Comparison of ENCODE assay signal across 18 mouse cellular contexts in the genomic region with DNA sequence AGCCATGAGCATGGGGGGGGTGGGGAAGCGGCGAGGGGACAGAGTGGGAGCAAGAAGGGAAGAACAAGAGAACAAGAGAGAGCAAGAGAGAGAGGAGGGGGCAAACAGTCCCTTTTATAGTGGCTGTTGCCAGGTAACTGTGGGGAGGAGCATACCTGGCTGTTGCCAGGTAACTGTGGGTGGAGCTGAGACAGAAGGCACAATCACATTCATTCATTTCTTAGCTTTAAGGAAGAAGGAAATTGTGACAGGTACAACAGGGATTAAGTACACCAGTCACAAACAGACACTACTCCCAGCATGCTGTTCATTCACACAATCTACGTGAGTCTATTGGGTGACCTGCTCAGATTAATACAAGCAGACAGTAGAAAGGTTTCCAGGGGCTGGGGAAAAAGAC.
DNase-seq lines count a peak whose midpoint lies in the region; ATAC-seq and TF ChIP-seq lines count a peak whose summit lies in the region.
"Had no signal": no experiment of that assay in that cellular context is flagged by ENCODE, and none has a peak within 500 bp of the region (broad histone marks: within the 10 kb centered on the region; RNA-seq: fewer than 3 reads in every experiment).

No protein-coding gene starts in this region.

- H3K27ac ChIP-seq in hindbrain, embryonic 10.5 days, result peak overlapping the region; percentile 94
- H3K27ac ChIP-seq in hindbrain, embryonic 13.5 days, result no peak overlapping the region
- 0 out of 2 replicates have a peak overlapping the region, but pooled peaks have one; percentile 93 for H3K27ac ChIP-seq in hindbrain, embryonic 12.5 days
- no peak overlapping the region for H3K27ac ChIP-seq in midbrain, embryonic 14.5 days (replicated peaks; ENCODE audit: low read depth, low read length)
- H3K27ac ChIP-seq: limb, embryonic 13.5 days; liver, embryonic 14.5 days had no signal

- no peak overlapping the region for H3K4me3 ChIP-seq in hindbrain, embryonic 10.5 days
- H3K4me3 ChIP-seq in hindbrain, embryonic 13.5 days, result no peak overlapping the region
- no peak overlapping the region for H3K4me3 ChIP-seq in hindbrain, embryonic 12.5 days
- H3K4me3 ChIP-seq in midbrain, embryonic 14.5 days (replicated peaks; ENCODE audit: low read depth, low read length), result no peak overlapping the region
- H3K4me3 ChIP-seq: embryonic facial prominence, embryonic 13.5 days; heart, embryonic 15.5 days; limb, embryonic 13.5 days; neural tube, embryonic 12.5 days had no signal

- intact Hi-C loops in heart, postnatal 25 days (cut with DNase I), result no loop called here

- no peaks in the 10 kb centered on the region for H3K27me3 ChIP-seq in hindbrain, embryonic 10.5 days (ENCODE audit: insufficient read depth, poor library complexity, severe bottlenecking)
- no peaks in the 10 kb centered on the region for H3K27me3 ChIP-seq in hindbrain, embryonic 13.5 days
- no peaks in the 10 kb centered on the region for H3K27me3 ChIP-seq in hindbrain, embryonic 12.5 days
- H3K27me3 ChIP-seq in midbrain, embryonic 14.5 days (ENCODE audit: control insufficient read depth, insufficient read depth, low read length), result no peaks in the 10 kb centered on the region
- H3K27me3 ChIP-seq: embryonic facial prominence, embryonic 13.5 days; heart, embryonic 15.5 days; limb, embryonic 13.5 days; neural tube, embryonic 12.5 days had no signal

- peak; percentile 23 for DNase-seq in hindbrain, embryonic 10.5 days (ENCODE audit: low spot score)
- peak; percentile 47 for DNase-seq in brain, embryonic 14.5 days (ENCODE audit: low read depth)
- DNase-seq in midbrain, embryonic 14.5 days, result peak; percentile 25
- no peak for DNase-seq in cerebellum, postnatal 10 days
- DNase-seq in heart, postnatal 25 days (ENCODE audit: low spot score), result no peak
- no peak for DNase-seq in thymus, postnatal 4 days
- DNase-seq: adrenal gland, postnatal 10 days; B cell, adult 2 months; heart, adult 11 months; kidney, adult 9 months; layer of hippocampus, adult 9-11 months had no signal

- H3K9me3 ChIP-seq in hindbrain, embryonic 10.5 days, result no peaks in the 10 kb centered on the region
- no peaks in the 10 kb centered on the region for H3K9me3 ChIP-seq in hindbrain, embryonic 13.5 days
- no peaks in the 10 kb centered on the region for H3K9me3 ChIP-seq in hindbrain, embryonic 12.5 days (replicated peaks)
- no peaks in the 10 kb centered on the region for H3K9me3 ChIP-seq in midbrain, embryonic 14.5 days (ENCODE audit: control insufficient read depth, low read length)
- H3K9me3 ChIP-seq: embryonic facial prominence, embryonic 13.5 days; heart, embryonic 15.5 days; limb, embryonic 13.5 days; neural tube, embryonic 12.5 days had no signal

- TF ChIP-seq POLR2A in brain, embryonic 14.5 days (IDR thresholded peaks at IDR 0.05; ENCODE audit: borderline replicate concordance, extremely low read depth, insufficient read depth, insufficient read length, poor library complexity, severe bottlenecking), result no peak

- TF ChIP-seq CTCF in brain, embryonic 14.5 days (IDR thresholded peaks at IDR 0.05; ENCODE audit: borderline replicate concordance, extremely low read depth, insufficient read depth, insufficient read length), result no peak

- peaks cover 67% of the 10 kb centered on the region for H3K4me1 ChIP-seq in hindbrain, embryonic 10.5 days (replicated peaks)
- H3K4me1 ChIP-seq in hindbrain, embryonic 13.5 days (replicated peaks), result peaks cover 45% of the 10 kb centered on the region
- H3K4me1 ChIP-seq in hindbrain, embryonic 12.5 days, result peaks cover 44% of the 10 kb centered on the region
- H3K4me1 ChIP-seq in midbrain, embryonic 14.5 days (ENCODE audit: control insufficient read depth, insufficient read depth, low read length), result peaks cover 25% of the 10 kb centered on the region

- no peak overlapping the region for H3K4me2 ChIP-seq in hindbrain, embryonic 13.5 days
- no peak overlapping the region for H3K4me2 ChIP-seq in hindbrain, embryonic 12.5 days (replicated peaks)
- no peak overlapping the region for H3K4me2 ChIP-seq in midbrain, embryonic 14.5 days (ENCODE audit: low read length)
- H3K4me2 ChIP-seq: limb, embryonic 13.5 days had no signal

- no peaks in the 10 kb centered on the region for H3K36me3 ChIP-seq in hindbrain, embryonic 10.5 days
- no peaks in the 10 kb centered on the region for H3K36me3 ChIP-seq in hindbrain, embryonic 13.5 days
- no peaks in the 10 kb centered on the region for H3K36me3 ChIP-seq in hindbrain, embryonic 12.5 days
- H3K36me3 ChIP-seq in midbrain, embryonic 14.5 days (ENCODE audit: control insufficient read depth, insufficient read depth, low read length), result no peaks in the 10 kb centered on the region
- H3K36me3 ChIP-seq: embryonic facial prominence, embryonic 13.5 days; heart, embryonic 15.5 days; limb, embryonic 13.5 days; neural tube, embryonic 12.5 days had no signal

- 44% methylated on average over 3 of the region's 3 CpGs for WGBS in hindbrain, embryonic 10.5 days
- WGBS in hindbrain, embryonic 13.5 days, result 29% methylated on average over 3 of the region's 3 CpGs
- WGBS in hindbrain, embryonic 12.5 days, result 37% methylated on average over 3 of the region's 3 CpGs
- WGBS in midbrain, embryonic 14.5 days, result 11% methylated on average over 3 of the region's 3 CpGs

- no peak for ATAC-seq in hindbrain, embryonic 13.5 days (ENCODE audit: low FRiP score)
- no peak for ATAC-seq in hindbrain, embryonic 12.5 days (ENCODE audit: low FRiP score)
- no peak for ATAC-seq in midbrain, embryonic 14.5 days (ENCODE audit: low FRiP score, low TSS enrichment)

- no peak overlapping the region for H3K9ac ChIP-seq in hindbrain, embryonic 13.5 days
- H3K9ac ChIP-seq in hindbrain, embryonic 12.5 days, result no peak overlapping the region
- H3K9ac ChIP-seq in midbrain, embryonic 14.5 days (replicated peaks; ENCODE audit: low read length), result no peak overlapping the region
- H3K9ac ChIP-seq: embryonic facial prominence, embryonic 13.5 days; heart, embryonic 15.5 days; limb, embryonic 13.5 days; liver, embryonic 14.5 days had no signal

Comparison
In these comparisons a context has a peak if more than half of its experiments do, and no peak if none do; other contexts are left out.
1. H3K27ac ChIP-seq: peak in hindbrain, embryonic 10.5 days (single experiment) and hindbrain, embryonic 12.5 days (single experiment); none in hindbrain, embryonic 13.5 days (single experiment) and midbrain, embryonic 14.5 days (single experiment).
2. DNase-seq: peak in hindbrain, embryonic 10.5 days (single experiment), brain, embryonic 14.5 days (single experiment) and midbrain, embryonic 14.5 days (single experiment); none in cerebellum, postnatal 10 days (0 of 2), heart, postnatal 25 days (single experiment) and thymus, postnatal 4 days (single experiment).